Mouse (Mus musculus) spleen, postnatal 10 days (tissue): ENCODE results near the gene Sbno1.
A peak's percentile ranks its signal among the peaks of the same experiment; 100 is the strongest.
"Not testable (repeated sequence)": the region's sequence is repeated elsewhere in the genome, so short reads cannot be mapped to it uniquely, and the experiment has no call there.

Source experiments
- DNase-seq, 2 experiments: peaks; one replicate each; pipeline ENCODE4 v3.0.0; 2021 to 2022; ENCODE audit warnings: low spot score in 2 of 2

Sbno1 gene

DNA sequence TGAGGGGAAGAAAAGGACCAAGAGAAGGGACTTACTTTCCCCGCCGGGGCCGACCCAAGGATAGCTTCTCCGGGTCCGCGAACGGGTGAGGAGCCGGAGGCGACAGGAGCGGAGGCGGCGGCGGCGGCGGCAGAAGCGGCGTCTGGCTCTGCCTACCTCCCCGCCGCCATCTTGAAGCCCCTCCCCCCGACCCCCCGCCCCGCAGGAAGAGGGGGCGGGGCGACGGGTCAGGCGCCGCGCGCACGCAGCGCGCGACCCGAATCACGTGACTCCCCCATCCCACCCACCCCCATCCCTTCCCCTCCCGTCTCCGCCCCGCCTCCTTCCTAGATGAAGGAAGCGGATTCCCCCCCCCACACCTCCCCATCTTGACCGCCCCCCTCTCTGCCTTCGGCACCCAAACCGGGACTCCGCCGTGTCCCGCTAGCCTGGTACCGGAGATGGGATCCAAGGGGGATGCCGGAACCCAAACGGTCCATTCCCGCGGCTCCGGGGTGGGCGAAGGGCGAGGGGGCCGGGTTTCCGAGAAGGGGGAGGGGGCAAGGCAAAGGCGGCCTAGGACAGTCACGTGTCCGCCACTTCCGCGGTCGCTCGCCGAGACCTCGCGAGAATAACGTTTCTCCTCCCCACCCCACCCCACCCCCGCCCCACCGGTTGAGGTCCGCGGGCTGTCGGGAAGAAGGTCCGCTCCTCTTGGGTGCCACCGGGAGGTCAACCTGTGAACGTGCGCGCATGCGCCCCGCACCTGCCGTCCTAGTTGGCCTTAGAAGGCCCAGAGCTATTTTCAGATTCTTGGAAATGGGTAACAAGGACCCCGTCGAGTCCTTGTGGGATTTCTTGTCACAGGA lies at the start of gene Sbno1:
TSS of gene Sbno1 (minus strand) at position 590 of the 848 bp plus-strand sequence.
- peak; percentile 84 to 95 for DNase-seq

DNA sequence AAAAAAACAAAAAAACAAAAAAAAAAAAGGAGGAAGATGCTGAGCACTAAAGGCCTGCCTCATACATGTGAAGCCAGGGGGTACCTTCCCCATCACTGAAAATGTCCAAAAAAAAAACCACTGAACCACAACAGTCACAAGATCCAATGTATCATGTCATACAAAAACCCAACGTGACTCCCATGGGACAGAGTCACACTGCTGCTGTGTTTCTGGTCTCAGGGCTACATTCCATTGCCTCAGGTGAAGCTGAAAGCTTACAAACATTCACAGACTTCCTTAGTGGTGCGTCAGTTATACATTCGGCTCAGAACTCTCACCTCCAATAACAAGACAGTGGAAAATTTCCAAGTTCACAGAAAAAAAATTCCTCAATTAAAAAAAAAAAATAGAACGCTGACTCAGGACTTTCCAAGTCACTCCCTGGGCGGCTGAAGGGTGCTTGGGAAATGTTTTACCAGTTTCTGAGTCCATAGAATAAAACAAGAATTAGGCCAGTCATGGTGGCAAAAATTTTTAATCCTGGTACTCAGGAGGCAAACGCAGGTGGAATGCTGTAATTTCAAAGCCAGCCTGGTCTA lies 44.9 kb upstream of the Sbno1 start:
- DNase-seq, result no peak

DNA sequence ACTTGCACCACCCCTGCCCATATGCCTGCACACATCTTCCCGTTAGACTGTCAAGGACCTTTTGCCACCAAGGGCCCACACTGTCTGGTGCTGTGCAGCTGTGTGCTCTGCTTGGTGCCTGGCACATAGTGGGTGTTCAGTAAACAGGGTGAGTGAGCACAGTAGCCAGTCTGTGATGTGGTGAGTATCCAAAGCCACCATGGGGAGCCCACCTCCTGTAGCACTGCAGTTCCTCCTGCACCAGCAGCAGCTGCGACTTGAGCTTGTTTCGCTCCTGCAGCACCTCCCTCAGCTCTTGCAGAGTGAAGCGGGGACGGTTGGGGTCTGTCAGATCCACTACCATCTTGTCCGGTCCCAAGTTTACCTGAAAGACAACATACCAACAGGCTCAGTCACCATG lies 43.7 kb upstream of the Sbno1 start:
- no peak for DNase-seq

DNA sequence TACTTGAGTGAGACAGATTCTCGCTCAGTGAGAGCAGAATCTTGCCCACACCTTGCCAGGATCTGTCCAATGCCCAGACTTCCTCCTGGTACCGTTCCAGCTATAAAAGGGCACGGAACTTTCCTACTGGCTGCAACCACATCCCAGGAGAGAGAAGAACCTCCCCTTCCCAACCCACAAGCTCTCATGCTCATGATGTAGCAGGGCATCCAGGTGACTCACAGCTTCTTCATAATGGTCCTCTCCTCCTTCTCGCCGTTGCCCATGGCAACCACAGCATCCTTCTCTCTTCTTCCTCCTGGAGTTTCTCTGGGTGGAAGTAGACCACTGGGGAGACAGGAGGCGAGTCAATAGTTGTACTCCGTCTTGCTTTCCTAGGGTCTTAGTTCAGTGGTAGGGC lies 42.6 kb upstream of the Sbno1 start:
- DNase-seq, result no peak

DNA sequence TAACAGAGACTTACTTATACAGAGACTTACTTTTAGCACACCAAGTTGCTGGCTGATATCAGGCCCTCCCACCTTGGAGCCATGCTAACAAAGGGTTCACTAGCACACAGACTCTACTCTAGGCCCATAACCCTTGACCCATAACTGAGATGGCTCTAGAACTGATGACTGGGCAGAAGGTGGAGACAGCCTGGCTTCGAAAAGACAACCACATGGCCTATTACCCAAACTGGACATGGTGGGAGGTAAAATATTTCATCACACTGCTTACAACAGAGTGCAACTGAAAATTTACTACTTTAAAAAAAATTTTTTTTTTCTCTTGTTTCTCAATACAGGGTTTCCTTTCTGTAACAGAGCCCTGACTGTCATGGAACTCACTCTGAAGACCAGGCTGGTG lies 42.0 kb upstream of the Sbno1 start:
- DNase-seq, result no peak

DNA sequence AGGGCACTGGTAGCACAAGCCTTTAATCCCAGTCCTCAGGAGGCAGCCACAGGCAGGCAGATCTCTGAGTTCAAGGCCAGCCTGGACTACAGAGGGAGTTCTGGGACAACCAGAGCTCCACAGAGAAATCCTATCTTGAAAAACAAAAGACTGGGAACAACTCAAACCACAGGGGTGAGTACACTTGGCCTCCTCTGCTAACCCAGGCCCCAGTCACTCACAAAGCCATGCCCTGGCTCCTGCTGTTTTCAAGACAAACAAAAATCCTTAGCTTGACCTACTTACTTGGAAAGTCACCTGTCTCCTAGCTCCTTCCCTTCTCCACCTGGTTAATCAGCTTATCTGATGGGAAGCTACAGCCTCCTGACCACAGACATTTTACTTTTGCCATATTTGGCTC lies 39.1 kb upstream of the Sbno1 start:
- DNase-seq, result no peak

DNA sequence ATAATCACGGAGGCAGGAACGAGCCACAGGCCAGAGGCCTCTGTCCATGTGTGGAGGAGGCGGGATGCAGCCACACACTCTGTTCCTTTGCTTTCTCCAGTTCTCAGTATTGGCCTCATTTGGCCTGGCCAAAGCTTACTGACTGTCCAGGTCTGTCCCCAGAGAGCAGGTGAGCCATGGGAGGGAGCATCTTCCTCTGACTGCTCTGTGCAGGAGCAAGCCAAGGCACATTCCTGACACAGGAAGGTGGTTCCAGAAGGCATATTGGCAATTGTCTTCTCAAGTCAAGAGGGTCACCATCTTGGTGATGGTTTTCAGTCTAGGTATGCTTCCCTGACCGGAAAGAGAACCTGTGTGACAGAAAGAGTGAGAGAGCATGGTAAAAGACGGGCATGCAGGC lies 37.7 kb upstream of the Sbno1 start:
- DNase-seq, result no peak

DNA sequence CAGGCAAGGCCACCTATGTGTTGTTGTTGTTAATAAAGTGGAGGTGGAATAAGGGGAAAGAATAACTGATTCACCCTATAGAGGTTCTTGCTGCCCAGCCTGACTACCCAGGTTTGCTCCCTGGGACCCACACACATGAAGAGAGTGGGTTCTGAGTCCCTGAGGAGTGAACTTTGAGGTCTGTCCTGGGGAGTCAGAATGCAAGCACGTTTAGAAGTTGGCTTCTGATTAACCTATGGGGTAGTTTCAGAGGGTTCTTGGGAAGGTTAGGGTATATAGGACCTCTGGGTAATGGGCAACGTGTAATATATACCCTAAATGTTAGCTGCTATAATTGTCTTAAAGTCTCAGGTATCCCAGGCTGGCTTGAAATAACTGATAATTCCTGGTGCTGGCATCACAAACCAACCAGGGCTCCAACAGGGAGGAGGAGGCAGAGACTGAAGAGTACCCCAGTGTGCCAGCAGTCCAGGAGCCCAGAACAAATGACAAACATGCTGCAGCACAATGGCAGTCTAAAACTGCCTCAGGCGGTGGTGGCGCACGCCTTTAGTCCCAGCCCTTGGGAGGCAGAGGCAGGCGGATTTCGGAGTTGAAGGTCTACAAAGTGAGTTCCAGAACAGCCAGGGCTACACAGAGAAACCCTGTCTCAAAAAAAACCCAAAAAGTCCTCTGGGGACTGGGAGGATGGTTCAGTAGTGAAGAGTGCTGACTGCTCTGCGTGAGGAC lies 36.7 kb upstream of the Sbno1 start:
- no peak for DNase-seq

DNA sequence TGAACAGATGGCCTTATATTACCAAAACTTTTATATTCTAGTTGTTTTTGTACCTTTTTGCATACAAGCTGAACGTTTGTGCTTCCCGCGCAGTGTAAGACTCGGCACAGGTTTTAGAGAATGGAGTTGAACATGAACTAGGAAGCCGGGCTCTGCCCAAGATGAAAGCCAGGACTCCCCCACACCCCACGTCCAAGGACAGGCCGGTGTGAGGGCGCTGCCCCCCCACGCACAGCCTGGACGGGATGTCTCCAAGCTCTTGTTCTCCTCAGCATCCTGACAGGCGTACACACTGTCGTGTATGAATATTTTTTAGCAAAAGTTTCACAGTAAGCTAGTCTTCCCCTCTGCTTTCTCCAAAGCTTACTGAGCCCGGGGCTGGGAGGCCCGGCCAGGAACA lies 35.1 kb upstream of the Sbno1 start:
- not testable (repeated sequence) for DNase-seq

DNA sequence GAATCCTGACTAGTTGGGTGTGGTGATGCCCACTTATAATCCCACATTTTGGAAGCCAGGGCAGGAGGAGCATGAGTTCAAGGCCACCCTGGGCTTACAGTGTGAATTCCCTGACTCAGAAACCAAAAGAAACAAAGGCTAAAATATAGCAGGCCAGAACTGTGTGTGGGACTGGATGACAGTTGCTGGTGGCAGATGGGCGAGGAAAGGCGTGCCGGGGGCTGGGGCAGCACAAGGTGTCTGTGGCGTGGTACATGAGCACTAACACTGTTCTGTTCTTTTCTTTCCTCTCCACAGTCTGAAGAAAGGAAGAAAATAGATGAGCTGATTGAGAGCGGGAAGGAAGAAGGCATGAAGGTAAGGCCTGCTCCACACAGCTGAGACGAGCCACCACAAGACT lies 31.0 kb upstream of the Sbno1 start:
- DNase-seq, result no peak

DNA sequence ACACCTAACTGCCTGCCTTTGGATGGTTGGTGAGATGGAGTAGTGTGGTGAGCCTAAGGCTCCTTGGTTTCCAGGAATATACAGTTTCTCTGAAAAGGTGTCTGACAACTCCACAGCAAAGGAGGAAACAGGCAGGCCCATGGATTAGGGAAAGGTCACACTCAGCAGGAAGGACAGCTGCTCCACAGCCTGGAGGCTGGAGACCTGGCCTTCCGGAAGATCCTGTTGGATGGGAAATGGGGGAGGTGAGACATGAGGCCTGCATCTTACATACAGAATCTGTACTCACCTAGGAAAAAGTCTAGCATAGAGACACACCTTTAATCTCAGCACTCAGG lies 28.2 kb upstream of the Sbno1 start:
- no peak for DNase-seq

DNA sequence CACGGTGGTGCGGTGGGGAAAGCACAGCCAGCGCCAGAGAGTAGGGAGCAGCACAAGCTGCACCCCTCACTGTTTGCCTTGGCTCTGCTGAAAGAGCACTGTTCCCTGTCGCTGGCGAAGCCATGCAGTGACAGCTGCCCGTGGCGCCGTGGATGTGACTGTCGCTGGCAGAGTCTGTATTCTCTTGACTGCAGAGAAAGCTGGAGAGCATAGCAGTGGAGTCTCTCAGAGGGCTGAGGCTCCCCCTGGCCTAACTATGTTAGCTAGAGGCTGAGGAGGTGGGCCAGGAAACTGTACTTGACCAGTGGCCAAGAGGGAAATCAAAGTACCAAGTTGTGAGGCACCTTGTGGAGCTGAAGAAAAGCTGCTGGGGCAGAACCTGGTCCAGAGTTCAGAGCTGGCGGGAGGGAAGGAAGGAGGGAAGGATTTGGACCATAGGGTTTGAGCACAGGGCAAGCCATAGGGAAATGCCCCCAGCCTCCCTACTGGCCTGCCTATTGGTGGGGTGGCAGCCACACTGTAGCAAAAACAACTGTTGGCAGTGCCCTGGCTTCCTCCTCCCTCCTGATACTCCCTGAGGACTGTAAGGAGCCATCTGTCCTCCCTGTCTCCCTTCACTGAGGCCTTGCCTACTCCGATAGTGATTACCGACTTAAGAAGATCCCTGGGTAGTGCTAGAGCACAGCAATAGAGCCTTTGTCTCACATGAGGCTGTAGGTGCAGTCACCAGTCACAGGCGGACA lies 27.7 kb upstream of the Sbno1 start:
- no peak for DNase-seq

DNA sequence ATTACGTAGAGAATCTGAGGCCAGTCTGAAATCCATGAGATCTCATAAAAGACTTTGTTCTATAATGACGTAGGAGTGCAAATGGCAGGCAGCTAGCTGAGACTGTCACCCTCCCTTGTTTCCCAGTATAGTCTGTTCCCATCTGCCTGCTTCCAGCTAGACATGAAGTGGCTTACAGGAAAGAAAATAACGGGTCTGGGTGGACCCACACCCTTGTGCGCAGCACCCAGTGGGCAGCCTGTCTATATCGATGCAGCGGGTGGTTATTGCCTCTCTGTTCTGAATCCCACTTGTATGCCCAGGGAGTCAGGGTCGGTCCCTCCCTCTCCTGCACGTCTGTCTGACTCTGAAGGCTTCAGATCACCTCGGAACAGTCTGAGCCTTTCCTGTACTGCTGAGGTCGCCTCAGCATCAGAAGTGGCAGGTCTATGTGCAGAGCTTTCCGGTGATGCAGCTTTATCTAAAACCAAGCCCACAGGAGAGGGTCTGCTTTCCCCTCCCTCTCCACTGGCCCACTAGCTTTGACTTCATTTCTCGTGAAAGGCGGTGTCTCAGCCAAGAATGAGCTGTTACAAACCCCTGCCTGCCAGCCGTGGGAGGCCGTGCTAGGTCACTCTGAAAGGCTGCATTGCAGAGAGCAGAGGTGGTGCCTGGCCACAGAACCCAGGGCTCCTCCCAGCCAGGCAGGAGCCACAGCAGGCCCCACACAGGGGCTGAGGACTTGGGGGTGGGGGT lies 26.9 kb upstream of the Sbno1 start:
- no peak for DNase-seq

DNA sequence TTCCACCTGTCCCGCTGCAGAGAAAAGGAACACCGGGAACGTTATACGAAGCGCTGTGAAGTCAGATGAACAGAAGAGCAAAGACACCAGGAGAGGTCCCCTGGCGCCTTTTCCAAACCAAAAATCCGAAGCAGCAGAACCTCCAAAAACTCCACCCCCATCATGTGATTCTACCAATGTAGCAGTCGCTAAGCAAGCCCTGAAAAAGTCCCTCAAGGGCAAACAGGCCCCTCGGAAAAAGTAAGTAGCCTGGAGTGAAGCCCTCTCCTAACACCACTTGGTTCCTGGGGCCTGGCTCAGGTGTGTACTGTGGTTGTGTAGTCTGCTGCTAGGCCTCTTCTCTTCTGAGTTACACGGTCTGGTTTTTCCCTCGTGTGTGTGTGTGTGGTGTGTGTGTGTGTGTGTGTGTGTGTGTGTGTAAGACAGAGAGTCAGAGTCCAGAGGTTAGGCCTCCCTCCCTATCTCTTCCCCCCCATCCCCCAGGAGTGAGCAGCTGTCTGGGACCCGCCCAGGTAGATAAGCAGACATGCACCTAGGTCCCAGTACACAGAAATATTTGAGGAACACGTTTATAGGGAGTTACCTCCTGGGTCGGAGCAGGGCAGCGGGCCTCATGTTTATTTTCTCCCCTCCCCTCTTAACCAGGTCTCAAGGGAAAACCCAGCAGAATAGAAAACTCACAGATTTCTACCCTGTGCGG lies 25.0 kb upstream of the Sbno1 start:
- DNase-seq, result no peak

DNA sequence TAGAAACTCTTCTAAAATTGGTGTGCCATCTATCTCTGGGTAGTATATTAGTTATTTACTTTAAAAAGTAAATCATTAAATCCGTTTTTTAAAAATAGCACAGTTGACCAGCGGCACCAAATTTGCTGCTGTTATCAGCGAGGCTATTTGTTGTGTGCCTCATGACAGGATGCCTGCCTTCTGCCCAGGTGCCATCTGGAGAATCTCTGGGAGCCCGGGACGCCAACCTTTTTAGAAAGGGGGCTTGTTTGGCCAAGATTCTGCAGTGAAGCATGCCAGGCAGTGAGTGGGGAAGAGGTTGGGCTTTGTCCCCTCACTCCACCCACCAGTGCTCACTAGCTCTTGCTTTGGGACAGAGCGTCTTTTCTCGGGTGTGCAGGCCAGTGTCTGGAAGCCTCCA lies 24.2 kb upstream of the Sbno1 start:
- DNase-seq, result no peak

DNA sequence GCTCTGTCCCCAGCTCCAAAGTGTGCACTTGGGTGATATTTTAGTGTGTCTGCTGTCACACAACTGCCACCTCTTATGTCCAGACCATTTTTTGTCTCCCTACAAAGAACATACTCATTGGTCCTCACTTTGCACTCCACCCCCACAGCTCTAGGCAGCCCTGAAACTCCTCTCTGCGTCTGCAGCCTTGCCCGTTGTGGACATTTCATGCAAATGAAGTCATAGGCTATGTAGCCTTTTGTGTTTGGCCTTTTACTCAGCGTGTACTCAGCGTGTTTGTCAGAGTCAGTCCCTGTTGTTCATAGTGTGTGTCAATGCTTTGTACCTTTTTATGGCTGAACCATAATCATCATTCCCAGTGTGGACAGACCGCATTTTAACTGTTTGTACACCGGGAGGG lies 23.7 kb upstream of the Sbno1 start:
- no peak for DNase-seq

DNA sequence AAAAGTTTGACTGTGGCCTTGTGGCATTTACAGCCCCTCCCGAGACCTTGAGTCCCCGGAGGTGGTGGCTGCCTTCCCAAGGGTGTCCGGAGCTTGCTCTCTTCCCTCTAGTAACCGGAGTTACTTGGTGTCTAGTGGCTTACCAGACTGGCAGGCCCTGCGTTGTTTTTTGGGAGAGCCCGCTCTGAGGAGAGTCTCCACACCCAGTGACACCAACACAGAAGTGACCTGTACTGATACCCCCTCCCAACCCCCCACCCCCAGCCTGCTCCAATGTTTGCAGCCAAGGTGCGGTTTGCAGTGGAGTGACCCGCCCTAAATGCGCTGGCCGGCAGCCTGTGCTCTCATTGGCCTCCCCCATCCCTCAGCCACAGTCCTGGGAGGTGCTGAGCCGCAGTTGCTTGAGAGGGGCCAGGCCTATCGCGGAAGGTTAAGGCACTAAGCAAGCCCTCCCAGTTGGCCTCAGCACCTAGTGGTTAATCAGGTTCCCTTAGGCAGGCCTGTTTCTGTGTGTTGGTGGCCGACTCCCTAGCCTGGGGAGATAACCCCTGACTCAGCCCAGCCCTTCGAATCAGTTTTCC lies 20.6 kb upstream of the Sbno1 start:
- DNase-seq, result peak; percentile 46 to 69

DNA sequence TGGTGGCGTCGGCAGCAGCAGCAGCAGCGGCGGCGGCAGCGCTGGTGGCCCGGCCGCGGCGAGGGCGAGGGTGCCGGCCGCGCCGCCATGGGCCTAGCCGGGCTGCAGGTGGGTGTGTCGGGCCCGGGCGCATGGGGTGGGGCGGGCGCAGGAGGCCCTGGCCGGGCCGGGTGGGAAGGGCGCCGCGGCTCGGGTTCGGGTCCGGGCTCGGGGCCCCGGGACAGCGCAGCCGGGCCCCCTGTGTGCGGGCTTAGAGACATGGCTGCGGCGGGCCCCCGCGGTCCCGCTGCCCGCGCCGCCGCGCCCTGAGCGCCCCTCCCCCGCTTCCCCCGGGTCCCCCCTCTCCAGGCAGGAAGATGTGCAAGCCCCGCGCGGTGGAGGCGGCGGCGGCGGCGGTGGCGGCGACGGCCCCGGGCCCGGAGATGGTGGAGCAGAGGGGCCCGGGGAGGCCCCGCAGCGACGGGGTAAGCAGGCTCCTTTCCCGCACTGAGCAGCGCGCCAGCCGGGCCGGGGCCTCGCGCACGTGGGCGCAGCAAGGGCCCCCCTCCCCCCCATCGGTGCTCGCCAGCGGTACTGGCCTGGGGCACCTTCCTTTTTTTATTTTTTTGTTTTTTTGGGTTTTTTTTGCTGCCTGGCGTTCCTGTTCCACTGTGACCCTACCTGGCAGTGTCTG lies 20.0 kb upstream of the Sbno1 start:
- peak; percentile 71 to 76 for DNase-seq

DNA sequence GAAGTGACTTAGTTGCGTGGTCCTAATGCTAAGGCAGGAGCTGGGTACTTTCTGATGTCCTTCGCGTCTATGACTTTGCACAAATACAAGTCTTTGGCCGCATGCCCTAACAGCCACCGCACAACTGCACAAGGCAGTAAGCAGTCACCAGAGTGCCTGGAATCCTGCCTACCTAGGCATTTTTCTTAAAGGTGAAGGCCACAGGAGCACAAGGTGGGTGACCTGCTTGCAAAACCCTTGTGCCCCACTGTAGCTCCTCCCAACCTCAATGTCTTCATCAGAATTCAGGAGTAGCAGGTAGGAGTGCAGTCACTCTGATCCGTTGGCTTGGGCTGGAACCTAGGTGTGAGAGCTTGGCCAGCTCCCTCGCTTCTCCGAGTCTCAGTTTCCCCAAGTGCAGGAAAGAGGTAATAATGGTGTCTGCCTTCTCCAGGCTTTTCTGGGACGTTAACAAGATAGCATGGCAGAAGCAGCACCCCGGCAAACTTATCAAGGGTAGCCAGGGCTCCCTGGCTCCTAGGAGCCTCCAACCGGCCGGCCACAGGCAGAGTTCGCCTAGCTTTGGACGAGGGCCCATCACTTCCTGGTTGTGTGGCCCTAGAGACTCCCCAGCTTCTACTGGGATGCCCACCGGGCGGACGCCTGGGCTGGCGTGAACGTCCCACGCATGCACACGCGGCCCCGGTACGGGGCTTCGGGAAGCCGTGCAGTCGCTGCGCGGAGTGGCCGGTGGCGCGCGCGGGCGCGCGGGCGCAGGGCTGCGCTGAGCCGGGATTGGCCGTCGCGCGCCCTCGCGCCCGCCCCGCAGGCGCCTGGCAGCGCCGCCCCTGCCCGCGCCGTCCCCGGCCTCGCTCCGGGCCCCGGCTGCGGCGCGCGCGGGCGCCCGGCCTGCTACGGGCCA lies 19.1 kb upstream of the Sbno1 start:
- DNase-seq, result peak; percentile 75 to 83
